Mouse (Mus musculus): ENCODE measurements around the gene Acot7.

GRCm38 (mm10) chr4:152243969-152244368 lies 66.0 kb downstream of the Acot7 start:
- TF ChIP-seq CTCF (IDR thresholded peaks at IDR 0.05; ENCODE audit: low read depth): no peak
- no peak for TF ChIP-seq EP300 (IDR thresholded peaks at IDR 0.05; ENCODE audit: low read depth)
